8 mouse cellular contexts compared by ENCODE assay signal in the genomic region with DNA sequence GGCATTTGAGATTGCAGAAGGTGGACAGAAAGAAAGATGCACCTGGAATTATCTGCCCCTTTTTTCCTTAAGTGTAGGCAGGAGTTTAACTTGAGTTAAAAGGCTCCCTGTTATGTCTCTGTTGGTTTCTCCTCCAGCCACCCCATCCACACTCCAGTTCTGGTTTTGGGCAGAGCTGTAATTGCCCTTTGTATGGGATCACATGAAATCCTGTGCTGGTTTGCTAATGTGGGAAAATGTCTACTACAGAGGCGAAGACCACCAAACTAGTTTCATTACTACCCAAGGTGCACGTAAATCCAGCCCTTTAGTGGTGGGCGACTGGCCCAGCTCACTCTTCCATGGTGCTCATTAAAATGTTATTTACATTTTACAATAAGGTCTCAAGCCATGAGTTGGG.
DNase-seq lines count a peak whose midpoint lies in the region; ATAC-seq lines count a peak whose summit lies in the region.

No protein-coding gene starts in this region.

- H3K27me3 ChIP-seq in heart, embryonic 12.5 days (replicated peaks): no peaks in the 10 kb centered on the region
- H3K27me3 ChIP-seq in midbrain, embryonic 12.5 days: no peaks in the 10 kb centered on the region

- H3K9me3 ChIP-seq in heart, embryonic 12.5 days (replicated peaks): no peaks in the 10 kb centered on the region
- H3K9me3 ChIP-seq in midbrain, embryonic 12.5 days: no peaks in the 10 kb centered on the region

- peaks cover 26% of the 10 kb centered on the region for H3K4me1 ChIP-seq in heart, embryonic 12.5 days (replicated peaks)
- H3K4me1 ChIP-seq in midbrain, embryonic 12.5 days: peaks cover 47% of the 10 kb centered on the region

- H3K4me2 ChIP-seq in heart, embryonic 12.5 days: no peak overlapping the region
- no peak overlapping the region for H3K4me2 ChIP-seq in midbrain, embryonic 12.5 days (replicated peaks)

- no peak overlapping the region for H3K9ac ChIP-seq in heart, embryonic 12.5 days
- no peak overlapping the region for H3K9ac ChIP-seq in midbrain, embryonic 12.5 days (replicated peaks)

- no peak overlapping the region for H3K4me3 ChIP-seq in heart, embryonic 12.5 days
- H3K4me3 ChIP-seq in midbrain, embryonic 12.5 days: no peak overlapping the region

- H3K27ac ChIP-seq in heart, embryonic 12.5 days (ENCODE audit: poor library complexity, severe bottlenecking): no peak overlapping the region
- H3K27ac ChIP-seq in midbrain, embryonic 12.5 days (replicated peaks): peak overlapping the region; percentile 52

- no peaks in the 10 kb centered on the region for H3K36me3 ChIP-seq in heart, embryonic 12.5 days
- no peaks in the 10 kb centered on the region for H3K36me3 ChIP-seq in midbrain, embryonic 12.5 days

- WGBS in heart, embryonic 12.5 days: 65% methylated on average over 3 of the region's 3 CpGs
- WGBS in midbrain, embryonic 12.5 days: 8% methylated on average over 3 of the region's 3 CpGs

- DNase-seq in heart, adult 18-20 months: peak; percentile 57 to 78
- peak; percentile 39 for DNase-seq in brain, adult 2 months (ENCODE audit: low read depth, low spot score)
- DNase-seq in gastrocnemius, adult 8-10 months (ENCODE audit: low spot score in 2 of 2): peak; percentile 17 to 22
- DNase-seq in kidney, adult 8-10 months: peak; percentile 70 to 74
- DNase-seq in cerebellum, adult 8-10 months: no peak
- DNase-seq in layer of hippocampus, adult 11-12 months (ENCODE audit: low spot score): no peak

- no peak for ATAC-seq in heart, embryonic 12.5 days (ENCODE audit: insufficient number of reproducible peaks, low FRiP score)
- ATAC-seq in midbrain, embryonic 12.5 days (ENCODE audit: low FRiP score, low read depth): peak; percentile 8; the same call in 1 of the 2 replicates

Comparison
In these comparisons a context has a peak if more than half of its experiments do, and no peak if none do; other contexts are left out.
1. DNase-seq: peak in heart, adult 18-20 months (2 of 2), brain, adult 2 months (single experiment), gastrocnemius, adult 8-10 months (2 of 2) and kidney, adult 8-10 months (2 of 2); none in cerebellum, adult 8-10 months (single experiment) and layer of hippocampus, adult 11-12 months (single experiment).